24 mouse cellular contexts compared by ENCODE assay signal in the genomic region with DNA sequence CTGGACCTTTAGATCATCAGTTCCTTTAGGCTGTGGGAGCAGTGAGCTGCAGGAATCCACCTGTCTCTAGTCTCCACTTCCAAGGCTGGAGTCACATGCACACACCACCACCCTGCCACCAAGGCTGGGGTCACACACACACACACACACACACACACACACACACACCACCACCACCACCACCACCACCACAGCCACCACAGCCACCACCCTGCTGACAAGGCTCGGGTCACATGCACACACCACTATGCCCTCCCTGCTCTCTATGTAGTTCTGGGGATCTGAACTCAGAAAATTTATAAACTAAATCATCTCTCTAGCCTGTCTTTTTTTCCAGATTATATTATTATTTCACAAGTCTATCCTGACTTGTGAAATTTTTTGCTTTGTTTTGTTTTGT. TPM values are rescaled to one million over a fixed set of nuclear protein-coding genes. Genes with fewer than 3 reads are reported as not detected.
DNase-seq lines count a peak whose midpoint lies in the region; ATAC-seq and TF ChIP-seq lines count a peak whose summit lies in the region.
"Had no signal": no experiment of that assay in that cellular context is flagged by ENCODE, and none has a peak within 500 bp of the region (broad histone marks: within the 10 kb centered on the region; RNA-seq: fewer than 3 reads in every experiment).

No protein-coding gene starts in this region.

- no peaks in the 10 kb centered on the region for H3K36me3 ChIP-seq in stomach, embryonic 15.5 days
- no peaks in the 10 kb centered on the region for H3K36me3 ChIP-seq in stomach, postnatal 0 days (ENCODE audit: control insufficient read depth, insufficient read depth, low read length)
- peaks cover 6% of the 10 kb centered on the region; the same call in 1 of the 2 replicates for H3K36me3 ChIP-seq in liver, postnatal 0 days (replicated peaks; ENCODE audit: insufficient read depth, low read length)
- H3K36me3 ChIP-seq in thymus, adult 2 months (ENCODE audit: control insufficient read depth, insufficient read depth, low read length): peaks cover 6% of the 10 kb centered on the region
- H3K36me3 ChIP-seq: embryonic facial prominence, embryonic 12.5 days; forebrain, embryonic 12.5 days; intestine, embryonic 15.5 days; limb, embryonic 10.5 days; neural tube, embryonic 12.5 days had no signal

- H3K9ac ChIP-seq in stomach, embryonic 15.5 days: no peak overlapping the region
- no peak overlapping the region for H3K9ac ChIP-seq in stomach, postnatal 0 days (ENCODE audit: low read length)
- no peak overlapping the region for H3K9ac ChIP-seq in liver, postnatal 0 days (replicated peaks)
- H3K9ac ChIP-seq: embryonic facial prominence, embryonic 12.5 days; forebrain, embryonic 12.5 days; intestine, embryonic 15.5 days; neural tube, embryonic 12.5 days had no signal

- H3K27me3 ChIP-seq in stomach, embryonic 15.5 days (replicated peaks): no peaks in the 10 kb centered on the region
- no peaks in the 10 kb centered on the region for H3K27me3 ChIP-seq in stomach, postnatal 0 days (ENCODE audit: control insufficient read depth, insufficient read depth, low read length)
- no peaks in the 10 kb centered on the region for H3K27me3 ChIP-seq in liver, postnatal 0 days (ENCODE audit: insufficient read depth, low read length)
- no peaks in the 10 kb centered on the region for H3K27me3 ChIP-seq in thymus, adult 2 months (ENCODE audit: control insufficient read depth, insufficient read depth, low read length)
- H3K27me3 ChIP-seq: embryonic facial prominence, embryonic 12.5 days; forebrain, embryonic 12.5 days; intestine, embryonic 15.5 days; neural tube, embryonic 12.5 days had no signal

- no peaks in the 10 kb centered on the region for H3K4me1 ChIP-seq in stomach, embryonic 15.5 days
- no peaks in the 10 kb centered on the region for H3K4me1 ChIP-seq in stomach, postnatal 0 days (replicated peaks; ENCODE audit: control insufficient read depth, insufficient read depth)
- H3K4me1 ChIP-seq in liver, postnatal 0 days (ENCODE audit: insufficient read depth): peaks cover 50% of the 10 kb centered on the region
- peaks cover 13% of the 10 kb centered on the region for H3K4me1 ChIP-seq in thymus, adult 2 months (replicated peaks; ENCODE audit: control insufficient read depth, insufficient read depth, low read length)
- H3K4me1 ChIP-seq: embryonic facial prominence, embryonic 12.5 days; forebrain, embryonic 12.5 days; intestine, embryonic 15.5 days; neural tube, embryonic 12.5 days had no signal

- no peak for DNase-seq in stomach, postnatal 0 days (ENCODE audit: low spot score)
- no peak for DNase-seq in liver, postnatal 0 days
- no peak for DNase-seq in spleen, postnatal 4 days (ENCODE audit: low spot score in 2 of 2)
- no peak for DNase-seq in thymus, adult 2 months
- no peak for DNase-seq in T-cell, adult 2 months (ENCODE audit: low spot score)
- DNase-seq: cerebellum, adult 2 months; cerebellum, postnatal 25 days; kidney, adult 8-10 months; kidney, postnatal 10 days; midbrain, embryonic 14.5 days; retina, postnatal 1 day; right cerebral cortex, postnatal 25 days; spleen, adult 18-20 months; thymus, adult 18-20 months had no signal

- no peaks in the 10 kb centered on the region for H3K9me3 ChIP-seq in stomach, embryonic 15.5 days
- no peaks in the 10 kb centered on the region for H3K9me3 ChIP-seq in stomach, postnatal 0 days (ENCODE audit: control insufficient read depth, low read length)
- no peaks in the 10 kb centered on the region for H3K9me3 ChIP-seq in liver, postnatal 0 days (ENCODE audit: low read length)
- H3K9me3 ChIP-seq: embryonic facial prominence, embryonic 12.5 days; forebrain, embryonic 12.5 days; intestine, embryonic 15.5 days; limb, embryonic 10.5 days; neural tube, embryonic 12.5 days had no signal

- TF ChIP-seq CTCF in stomach, postnatal 0 days (IDR thresholded peaks at IDR 0.05; ENCODE audit: low read depth): no peak
- no peak for TF ChIP-seq CTCF in liver, postnatal 0 days (IDR thresholded peaks at IDR 0.05; ENCODE audit: low read depth)
- TF ChIP-seq CTCF in thymus, adult 2 months (IDR thresholded peaks at IDR 0.05; ENCODE audit: borderline replicate concordance, control insufficient read depth, extremely low read depth, insufficient read depth, low read length, poor library complexity): no peak

- no peak overlapping the region for H3K4me2 ChIP-seq in stomach, embryonic 15.5 days
- no peak overlapping the region for H3K4me2 ChIP-seq in stomach, postnatal 0 days (replicated peaks; ENCODE audit: low read depth)
- H3K4me2 ChIP-seq in liver, postnatal 0 days (ENCODE audit: low read depth, low read length): no peak overlapping the region
- H3K4me2 ChIP-seq: embryonic facial prominence, embryonic 12.5 days; forebrain, embryonic 12.5 days; intestine, embryonic 15.5 days; neural tube, embryonic 12.5 days had no signal

- H3K27ac ChIP-seq in stomach, embryonic 15.5 days: no peak overlapping the region
- H3K27ac ChIP-seq in stomach, postnatal 0 days (replicated peaks): no peak overlapping the region
- H3K27ac ChIP-seq in liver, postnatal 0 days (ENCODE audit: low read depth): peak overlapping the region; percentile 72
- no peak overlapping the region for H3K27ac ChIP-seq in thymus, adult 2 months (ENCODE audit: control insufficient read depth, insufficient read depth, low read length)
- H3K27ac ChIP-seq: embryonic facial prominence, embryonic 12.5 days; forebrain, embryonic 12.5 days; intestine, embryonic 15.5 days; limb, embryonic 10.5 days; neural tube, embryonic 12.5 days had no signal

- 0 out of 2 replicates have a peak, but pooled peaks have one; percentile 50 for ATAC-seq in stomach, embryonic 15.5 days (ENCODE audit: insufficient read depth, low FRiP score, low read depth)
- no peak for ATAC-seq in stomach, postnatal 0 days (ENCODE audit: low FRiP score, low TSS enrichment)
- ATAC-seq in erythroblast, adult 5-6 weeks (replicated peaks; ENCODE audit: low FRiP score, poor library complexity, severe bottlenecking): peak; percentile 36; the same call in 1 of the 2 replicates
- no peak for ATAC-seq in liver, postnatal 0 days
- ATAC-seq: hindbrain, embryonic 16.5 days; intestine, embryonic 15.5 days; lung, postnatal 0 days had no signal

- no peak for TF ChIP-seq EP300 in stomach, postnatal 0 days (optimal IDR thresholded peaks at IDR 0.05)
- TF ChIP-seq EP300 in liver, postnatal 0 days (IDR thresholded peaks at IDR 0.05; ENCODE audit: low read depth): no peak

- WGBS in stomach, embryonic 15.5 days: 69% methylated on average over 1 of the region's 1 CpGs
- WGBS in stomach, postnatal 0 days: 75% methylated on average over 1 of the region's 1 CpGs
- 64% methylated on average over 1 of the region's 1 CpGs for WGBS in liver, postnatal 0 days (ENCODE audit: insufficient replicate concordance)
- WGBS in thymus, adult 2 months: 43% methylated on average over 1 of the region's 1 CpGs

- TF ChIP-seq POLR2A in thymus, adult 2 months (IDR thresholded peaks at IDR 0.05; ENCODE audit: control insufficient read depth, extremely low read depth, insufficient read depth, low read length, poor library complexity): no peak

- no peak overlapping the region for H3K4me3 ChIP-seq in stomach, embryonic 15.5 days (replicated peaks)
- no peak overlapping the region for H3K4me3 ChIP-seq in stomach, postnatal 0 days (ENCODE audit: low read depth, low read length)
- H3K4me3 ChIP-seq in liver, postnatal 0 days (ENCODE audit: low read depth, low read length): no peak overlapping the region
- H3K4me3 ChIP-seq in thymus, adult 2 months (ENCODE audit: control insufficient read depth, insufficient read depth, low read length): no peak overlapping the region
- H3K4me3 ChIP-seq: embryonic facial prominence, embryonic 12.5 days; erythroblast, embryonic 14.5 days; forebrain, embryonic 12.5 days; intestine, embryonic 15.5 days; limb, embryonic 10.5 days; neural tube, embryonic 12.5 days had no signal

RNA-seq across cellular contexts. Expression of a gene that starts 27.7 kb away (rescaled TPM):
- 5.1 and 6.7 TPM in 2 replicates for polyA plus RNA-seq in stomach, embryonic 15.5 days (2015; fragmentation: Nextera tagmentation; extraction: Ambion mirVana)
- 2.6 and 2.8 TPM in 2 replicates for polyA plus RNA-seq in stomach, postnatal 0 days (2015; fragmentation: Nextera tagmentation; extraction: Ambion mirVana)
- 50.1 and 53.1 TPM in 2 replicates for total RNA-seq in erythroblast, adult 5-6 weeks (2015; ENCODE audit: low replicate concordance)
- total RNA-seq in erythroblast, adult 5-6 weeks (2017; ENCODE audit: low replicate concordance): 19.9 and 25.2 TPM in 2 replicates
- 11.3 and 13.3 TPM in 2 replicates for polyA plus RNA-seq in liver, postnatal 0 days (2015; fragmentation: Nextera tagmentation; extraction: Ambion mirVana)
- polyA plus RNA-seq in thymus, adult 2 months (2012; rRNA removed): 278 and 301 TPM in 2 replicates

Comparison
In these comparisons a context has a peak if more than half of its experiments do, and no peak if none do; other contexts are left out.
1. ATAC-seq: peak in stomach, embryonic 15.5 days (single experiment) and erythroblast, adult 5-6 weeks (single experiment); none in stomach, postnatal 0 days (single experiment) and liver, postnatal 0 days (single experiment).
2. RNA of a gene that starts 27.7 kb away (polyA plus RNA-seq): 278 to 301 TPM in thymus, adult 2 months; 11.3 to 13.3 TPM in liver, postnatal 0 days, 5.1 to 6.7 TPM in stomach, embryonic 15.5 days and 2.6 to 2.8 TPM in stomach, postnatal 0 days; every median in the first group is over 10 times any median in the second.